Mouse (Mus musculus) B cell, adult 2 months (primary cell): Measurements from ENCODE around the gene Gm45618.
"Not testable (repeated sequence)": the region's sequence is repeated elsewhere in the genome, so short reads cannot be mapped to it uniquely, and the experiment has no call there.

Experiments
- DNase-seq, 2 experiments: peaks; one replicate each; pipeline ENCODE4 v3.0.0; 2022

Gene Gm45618

GRCm38 (mm10) chr7:142120629-142121028 lies at the start of gene Gm45618:
Gene Gm45618, minus strand, starts transcription at chr7:142120729.
- not testable (repeated sequence) for DNase-seq

- DNase-seq = no peak
Measured at GRCm38 (mm10) chr7:142169836-142170235, 49.3 kb upstream of the Gm45618 start.

- DNase-seq = not testable (repeated sequence)
Measured at GRCm38 (mm10) chr7:142165639-142166038, 45.1 kb upstream of the Gm45618 start, which contains the start of gene Gm4553. Gene Gm4553, minus strand, starts transcription at chr7:142165739.

- DNase-seq = no peak
Measured at GRCm38 (mm10) chr7:142159366-142159765, 38.8 kb upstream of the Gm45618 start.

GRCm38 (mm10) chr7:142157013-142157412 lies 36.5 kb upstream of the Gm45618 start, which contains the start of gene Gm29735:
Gene Gm29735, minus strand, starts transcription at chr7:142157113.
- DNase-seq = not testable (repeated sequence)

- DNase-seq = no peak
Measured at GRCm38 (mm10) chr7:142155308-142155707, 34.8 kb upstream of the Gm45618 start.

GRCm38 (mm10) chr7:142152191-142152590 lies 31.7 kb upstream of the Gm45618 start:
- no peak for DNase-seq

GRCm38 (mm10) chr7:142148633-142149032 lies 28.1 kb upstream of the Gm45618 start:
- no peak for DNase-seq

- peak; percentile 30 to 57 for DNase-seq
Measured at GRCm38 (mm10) chr7:142146033-142146432, 25.5 kb upstream of the Gm45618 start.

- DNase-seq = no peak
Measured at GRCm38 (mm10) chr7:142145413-142145940, 24.9 kb upstream of the Gm45618 start.

- DNase-seq = no peak
Measured at GRCm38 (mm10) chr7:142144507-142144906, 24.0 kb upstream of the Gm45618 start, which contains the start of gene Gm45337. Gene Gm45337, minus strand, starts transcription at chr7:142144607.

GRCm38 (mm10) chr7:142143506-142144010 lies 23.0 kb upstream of the Gm45618 start:
- not testable (repeated sequence) for DNase-seq

- DNase-seq = no peak
Measured at GRCm38 (mm10) chr7:142140696-142141095, 20.2 kb upstream of the Gm45618 start.

- DNase-seq = not testable (repeated sequence)
Measured at GRCm38 (mm10) chr7:142135934-142136333, 15.4 kb upstream of the Gm45618 start, which contains the start of gene Gm39115. Gene Gm39115, minus strand, starts transcription at chr7:142136034.

GRCm38 (mm10) chr7:142134206-142134995 lies 13.9 kb upstream of the Gm45618 start:
- no peak for DNase-seq

GRCm38 (mm10) chr7:142128843-142129242 lies 8.3 kb upstream of the Gm45618 start:
- DNase-seq = no peak

- DNase-seq = no peak
Measured at GRCm38 (mm10) chr7:142119632-142120031, 897 bp downstream of the Gm45618 start.

- no peak for DNase-seq
Measured at GRCm38 (mm10) chr7:142104747-142105146, 15.8 kb downstream of the Gm45618 start.

GRCm38 (mm10) chr7:142097776-142098175 lies 22.8 kb downstream of the Gm45618 start:
- peak; percentile 75 to 76 for DNase-seq

- DNase-seq = no peak
Measured at GRCm38 (mm10) chr7:142096701-142097100, 23.8 kb downstream of the Gm45618 start.

- peak; percentile 92 for DNase-seq
Measured at GRCm38 (mm10) chr7:142095183-142095931, 25.2 kb downstream of the Gm45618 start, which contains the start of gene Dusp8. Gene Dusp8, minus strand, starts transcription at chr7:142095843.

GRCm38 (mm10) chr7:142094301-142095143 lies 26.0 kb downstream of the Gm45618 start:
- DNase-seq = peak in 1 of 2 experiments; percentile 53
